Mouse (Mus musculus) lung, adult 2 months (tissue): ENCODE measurements at regions not wholly inside any gene's neighbourhood (a gene's known extent, or its start where the extent isn't known, plus 50 kb on each side); places are given as distances from the start of the nearest gene placed in this dataset.

Source experiments
- CTCF ChIP-seq: fragments of 200-500 bp; IDR thresholded peaks from 2 replicates; pipeline ENCODE4 v1.5.1; 2011; ENCODE audit warnings: mild to moderate bottlenecking, low read length, control low read depth; ENCODE audit not compliant: insufficient read depth
- POLR2A ChIP-seq: fragments of 200-500 bp; IDR thresholded peaks from 2 replicates; pipeline ENCODE4 v1.6.1; 2011; ENCODE audit warnings: low read depth, mild to moderate bottlenecking, control low read depth, low read length, borderline replicate concordance; ENCODE audit errors: extremely low read depth

- no peak for TF ChIP-seq POLR2A
- TF ChIP-seq CTCF, result no peak
Measured at GRCm38 (mm10) chr8:127988887-127989286, 369.5 kb upstream of the Nrp1 start.
